Mouse (Mus musculus) heart, adult 2 months (tissue): ENCODE measurements around the gene Fes.

Experiments used
- CTCF ChIP-seq: fragments of 200-600 bp; IDR thresholded peaks from 2 replicates; pipeline ENCODE4 v1.8.1; 2022; ENCODE audit warnings: antibody characterized with exemption, mild to moderate bottlenecking, moderate library complexity
- POLR2A ChIP-seq: fragments of 200-500 bp; IDR thresholded peaks from 2 replicates; pipeline ENCODE4 v1.6.1; 2011; ENCODE audit warnings: mild to moderate bottlenecking, low read depth, low read length, control low read depth; ENCODE audit not compliant: insufficient read depth

- no peak for TF ChIP-seq CTCF
- no peak for TF ChIP-seq POLR2A
Measured at GRCm38 (mm10) chr7:80382919-80383318, 4.8 kb downstream of the Fes start.
